Mouse (Mus musculus) hindbrain, postnatal 0 days (tissue): ENCODE measurements around the gene Pigl. TPM values are rescaled to one million over a fixed set of nuclear protein-coding genes. Genes with fewer than 3 reads are reported as not detected.
"Not testable (repeated sequence)": the region's sequence is repeated elsewhere in the genome, so short reads cannot be mapped to it uniquely, and the experiment has no call there.

Experiments
- ATAC-seq: fragments of 200-750 bp; cut with Nextera tagmentation; 2 replicates; pipeline ENCODE4 v1.8.0; 2017; ENCODE audit warnings: mild to moderate bottlenecking, moderate TSS enrichment, moderate library complexity
- DNase-seq: peaks from one replicate; pipeline ENCODE4 v3.0.0-alpha.2; 2015; ENCODE audit warnings: low spot score
- H3K27ac ChIP-seq: fragments of 300-500 bp; sonication (generic); 2 replicates; pipeline ENCODE4 v1.5.1; 2014; ENCODE audit warnings: mild to moderate bottlenecking
- H3K27me3 ChIP-seq: fragments of 300-500 bp; sonication (generic); 2 replicates; pipeline ENCODE4 v1.6.1; 2014; ENCODE audit warnings: low read length, mixed read lengths; ENCODE audit not compliant: insufficient read depth
- H3K36me3 ChIP-seq: fragments of 300-500 bp; sonication (generic); 2 replicates; pipeline ENCODE4 v1.6.1; 2014; ENCODE audit warnings: low read length, mixed read lengths; ENCODE audit not compliant: insufficient read depth
- H3K4me1 ChIP-seq: fragments of 300-500 bp; sonication (generic); 2 replicates; pipeline ENCODE4 v1.6.1; 2014; ENCODE audit warnings: antibody characterized with exemption, low read length, mixed read lengths; ENCODE audit not compliant: insufficient read depth
- H3K4me2 ChIP-seq: fragments of 300-500 bp; sonication (generic); 2 replicates; pipeline ENCODE4 v1.6.1; 2014; ENCODE audit warnings: low read depth, mild to moderate bottlenecking, low read length, moderate library complexity, mixed read lengths
- H3K4me3 ChIP-seq: fragments of 300-500 bp; sonication (generic); 2 replicates; pipeline ENCODE4 v1.5.1; 2014; ENCODE audit warnings: low read length
- H3K9ac ChIP-seq: fragments of 300-500 bp; sonication (generic); replicated peaks from 2 replicates; pipeline ENCODE4 v1.6.1; 2014; ENCODE audit warnings: mild to moderate bottlenecking, low read length, moderate library complexity, mixed read lengths
- H3K9me3 ChIP-seq: fragments of 300-500 bp; sonication (generic); 2 replicates; pipeline ENCODE4 v1.6.1; 2016; ENCODE audit warnings: low read length, mixed read lengths
- CTCF ChIP-seq: IDR thresholded peaks from 2 replicates; pipeline ENCODE4 v1.5.1; 2016; ENCODE audit warnings: antibody characterized with exemption, control low read depth, low read depth
- WGBS: fragments of 180-500 bp; shearing (Covaris S2); extraction: QIAGEN DNeasy Blood & Tissue Kit; methylation state at CpG from one replicate; pipeline ENCODE4 v1.1.7; 2014; 5-methylcytosine and 5-hydroxymethylcytosine counted together
- polyA plus RNA-seq: library from polyadenylated mRNA; unstranded; fragments of >200 nt; fragmentation: Nextera tagmentation; extraction: Ambion mirVana; gene quantifications from 2 replicates; pipeline ENCODE4 v1.2.1, GENCODE M21; 2015
- total RNA-seq: library from RNA; depleted of rRNA; stranded (reverse); fragments of >200 nt; gene quantifications from 2 replicates; pipeline ENCODE4 v1.2.3, GENCODE M21; 2014

Gene Pigl
- total and polyA plus RNA-seq, 2 experiments from 2014 or later: 6.7 to 6.9 TPM

GRCm38 (mm10) chr11:62456483-62457172 lies 1.6 kb upstream of the Pigl start:
- Histone ChIP-seq H3K4me3 (peak overlapping the region; percentile 95), H3K9me3 (no peaks in the 10 kb centered on the region), H3K4me1 (no peaks in the 10 kb centered on the region; the same call in 1 of the 2 replicates), H3K27ac (peak overlapping the region; percentile 98), H3K4me2 (peak overlapping the region; percentile 96), H3K9ac (peak overlapping the region; percentile 98), H3K27me3 (no peaks in the 10 kb centered on the region), H3K36me3 (no peaks in the 10 kb centered on the region)
- peak; percentile 75 for ATAC-seq
- WGBS: under 1% methylated on average over 39 of the region's 42 CpGs
- peak; percentile 52 for TF ChIP-seq CTCF
- peak; percentile 76 for DNase-seq

- under 1% methylated on average over 55 of the region's 73 CpGs for WGBS
- H3K36me3 ChIP-seq: no peaks in the 10 kb centered on the region
- peak; percentile 92 for ATAC-seq
- H3K27ac ChIP-seq: peak overlapping the region; percentile 98
- peak; percentile 94 for DNase-seq
- H3K9ac ChIP-seq: peak overlapping the region; percentile 98
- H3K4me3 ChIP-seq: peak overlapping the region; percentile 95
- H3K4me2 ChIP-seq: peak overlapping the region; percentile 96
- H3K4me1 ChIP-seq: no peaks in the 10 kb centered on the region; the same call in 1 of the 2 replicates
- no peaks in the 10 kb centered on the region for H3K9me3 ChIP-seq
- no peaks in the 10 kb centered on the region for H3K27me3 ChIP-seq
- no peak for TF ChIP-seq CTCF
Measured at GRCm38 (mm10) chr11:62457241-62457890, 894 bp upstream of the Pigl start.

- ATAC-seq: no peak
- TF ChIP-seq CTCF: no peak; the same call in 1 of the 2 replicates
- no peaks in the 10 kb centered on the region; the same call in 1 of the 2 replicates for H3K4me1 ChIP-seq
- H3K9ac ChIP-seq: peak overlapping the region; percentile 98
- WGBS: under 1% methylated on average over 18 of the region's 18 CpGs
- no peaks in the 10 kb centered on the region for H3K36me3 ChIP-seq
- peak overlapping the region; percentile 95 for H3K4me3 ChIP-seq
- DNase-seq: no peak
- H3K27ac ChIP-seq: peak overlapping the region; percentile 98
- H3K27me3 ChIP-seq: no peaks in the 10 kb centered on the region
- no peaks in the 10 kb centered on the region for H3K9me3 ChIP-seq
- H3K4me2 ChIP-seq: peak overlapping the region; percentile 96
Measured at GRCm38 (mm10) chr11:62457891-62458270, 379 bp upstream of the Pigl start.

GRCm38 (mm10) chr11:62458780-62459179 lies 520 bp downstream of the Pigl start:
- H3K27me3 ChIP-seq: no peaks in the 10 kb centered on the region
- H3K4me2 ChIP-seq: peak overlapping the region; percentile 96
- peak overlapping the region; percentile 98 for H3K9ac ChIP-seq
- ATAC-seq (no peak), DNase-seq (no peak)
- peak overlapping the region; percentile 95 for H3K4me3 ChIP-seq
- H3K9me3 ChIP-seq: no peaks in the 10 kb centered on the region
- under 1% methylated on average over 9 of the region's 9 CpGs for WGBS
- H3K4me1 ChIP-seq: no peaks in the 10 kb centered on the region; the same call in 1 of the 2 replicates
- no peaks in the 10 kb centered on the region for H3K36me3 ChIP-seq
- no peak for TF ChIP-seq CTCF
- peak overlapping the region; percentile 98 for H3K27ac ChIP-seq

- not testable (repeated sequence) for H3K9me3 ChIP-seq, H3K4me3 ChIP-seq, H3K4me1 ChIP-seq, H3K9ac ChIP-seq, DNase-seq, H3K27me3 ChIP-seq, H3K4me2 ChIP-seq, ATAC-seq, H3K27ac ChIP-seq, H3K36me3 ChIP-seq
- WGBS: 97% methylated on average over 1 of the region's 1 CpGs
Measured at GRCm38 (mm10) chr11:62462529-62462928, 4.3 kb downstream of the Pigl start.

- no peaks in the 10 kb centered on the region for H3K9me3 ChIP-seq
- H3K4me3 ChIP-seq: no peak overlapping the region
- ATAC-seq (no peak), DNase-seq (peak; percentile 3)
- H3K36me3 ChIP-seq: no peaks in the 10 kb centered on the region
- H3K4me2 ChIP-seq: no peak overlapping the region
- no peaks in the 10 kb centered on the region for H3K27me3 ChIP-seq
- no peak overlapping the region for H3K27ac ChIP-seq
- no peaks in the 10 kb centered on the region; the same call in 1 of the 2 replicates for H3K4me1 ChIP-seq
- 60% methylated on average over 2 of the region's 2 CpGs for WGBS
- H3K9ac ChIP-seq: no peak overlapping the region
- no peak for TF ChIP-seq CTCF
Measured at GRCm38 (mm10) chr11:62463225-62463915, 5.1 kb downstream of the Pigl start.
